Mouse (Mus musculus): ENCODE measurements around the gene Olig3.
"Not testable (repeated sequence)": the region's sequence is repeated elsewhere in the genome, so short reads cannot be mapped to it uniquely, and the experiment has no call there.

Olig3 gene

DNA sequence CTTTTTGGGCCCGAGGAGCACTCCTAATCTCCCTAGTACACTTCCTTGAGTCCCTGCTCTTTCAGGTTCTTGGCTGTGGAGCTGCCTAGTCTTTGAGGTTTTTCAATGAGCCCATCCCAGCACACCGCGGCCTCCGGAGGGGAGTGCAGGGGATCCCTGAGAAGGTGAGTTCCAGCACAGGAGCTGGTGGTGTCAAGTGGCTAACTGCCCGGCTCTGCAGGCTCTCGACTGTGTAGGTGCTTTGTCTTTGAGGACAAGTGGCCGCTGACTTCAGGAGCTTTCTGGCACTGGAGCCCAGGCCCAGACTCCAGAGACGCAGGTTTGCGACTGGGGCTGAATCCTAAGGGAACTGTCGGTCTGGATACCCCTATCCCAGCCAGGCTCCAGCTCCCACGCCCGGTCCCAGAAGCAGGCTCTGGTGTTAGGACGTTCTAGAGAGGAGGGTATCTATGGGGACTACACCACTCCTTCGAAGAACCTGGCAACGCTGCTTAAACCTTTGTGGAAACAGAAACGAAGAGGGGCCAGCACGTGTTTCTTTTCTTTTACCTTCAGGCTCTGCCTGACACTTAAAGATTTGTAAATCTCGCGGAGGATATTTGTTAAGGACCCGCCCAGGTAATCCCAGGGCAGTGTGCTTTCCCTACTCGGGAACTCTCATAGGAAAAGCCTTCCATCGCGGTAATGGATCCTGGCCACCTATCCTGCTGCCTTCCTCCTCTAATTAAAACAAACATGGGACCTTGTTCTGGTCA lies 5.4 kb downstream of the Olig3 start:
- CTCF ChIA-PET, result no interaction called here

DNA sequence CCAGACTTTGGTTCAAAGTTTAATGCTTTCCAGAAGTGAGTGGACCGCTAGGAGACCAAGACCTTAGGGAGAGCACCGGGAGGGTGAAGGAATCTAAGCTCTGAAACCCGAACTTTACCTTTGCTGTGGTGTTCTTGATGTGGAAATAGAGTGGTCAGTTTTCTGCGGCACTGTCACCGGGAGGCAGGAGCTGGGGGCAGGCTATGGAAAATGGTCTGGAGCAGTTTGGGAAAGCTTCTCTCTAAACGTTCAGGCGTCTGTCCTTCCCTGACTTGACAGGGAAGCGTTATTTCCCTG lies 5.9 kb downstream of the Olig3 start:
- CTCF ChIA-PET, result no interaction called here

DNA sequence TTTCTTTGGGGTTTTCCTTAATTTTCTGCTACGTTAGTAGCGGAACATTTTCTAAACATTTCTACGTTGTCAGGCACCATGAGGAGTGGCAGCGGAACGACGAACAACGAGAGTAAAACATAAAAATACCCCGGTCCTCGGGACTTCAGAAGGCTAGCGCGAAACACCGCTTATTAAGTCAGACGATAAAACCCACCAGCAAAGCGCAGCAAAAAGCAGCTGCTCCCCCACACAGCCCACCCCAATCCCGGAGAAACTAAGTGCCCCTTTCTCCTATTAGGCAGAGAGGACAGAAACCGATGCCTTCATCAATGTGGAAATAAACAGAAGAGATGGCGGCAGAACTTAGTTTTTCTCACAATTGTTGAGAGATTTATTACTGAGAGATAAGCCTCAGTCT lies 6.5 kb downstream of the Olig3 start:
- CTCF ChIA-PET, result no interaction called here

DNA sequence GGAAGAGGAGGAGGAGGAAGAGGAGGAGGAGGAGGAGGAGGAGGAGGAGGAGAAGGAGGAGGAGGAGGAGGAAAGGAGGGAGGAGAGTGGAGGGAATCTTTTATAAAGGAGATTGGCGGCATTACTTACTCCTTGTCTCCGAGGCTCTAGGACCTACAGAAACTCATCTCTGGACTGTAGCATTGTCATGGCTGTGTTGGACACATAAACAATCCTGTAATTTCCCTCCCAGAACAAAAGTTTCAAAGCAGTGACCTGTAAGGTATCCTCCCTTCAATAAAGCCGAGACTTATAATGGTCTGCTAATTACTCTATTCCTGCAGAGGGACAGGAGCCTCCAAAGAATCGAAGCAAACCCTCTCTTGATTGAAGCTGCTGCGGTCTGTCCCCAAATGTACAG lies 7.0 kb downstream of the Olig3 start:
- CTCF ChIA-PET, result no interaction called here

DNA sequence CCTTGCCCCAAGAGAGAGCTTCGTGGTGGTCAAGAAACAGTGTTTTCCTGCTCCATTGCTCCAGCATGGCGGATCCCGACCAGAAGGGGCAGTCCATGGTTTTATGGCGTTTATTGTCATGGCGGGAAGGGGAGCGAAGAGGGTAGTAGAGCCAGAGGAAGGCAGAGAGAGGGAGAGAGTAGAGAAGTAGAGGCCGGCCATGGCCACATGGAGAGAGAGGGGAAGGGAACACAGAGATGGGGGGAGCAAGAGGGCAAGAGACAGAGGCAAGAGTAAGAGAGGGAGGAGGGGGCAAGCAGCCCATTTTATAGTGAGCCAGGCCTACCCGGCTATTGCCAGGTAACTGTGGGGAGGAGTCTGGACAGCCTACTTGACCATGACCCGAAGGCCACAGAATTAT lies 12.8 kb downstream of the Olig3 start:
- CTCF ChIA-PET, result interaction anchor here (0.5 kb wide), 1 partner anchor 305 kb away, joined by 3 read pairs; no protein-coding TSS in a partner anchor

DNA sequence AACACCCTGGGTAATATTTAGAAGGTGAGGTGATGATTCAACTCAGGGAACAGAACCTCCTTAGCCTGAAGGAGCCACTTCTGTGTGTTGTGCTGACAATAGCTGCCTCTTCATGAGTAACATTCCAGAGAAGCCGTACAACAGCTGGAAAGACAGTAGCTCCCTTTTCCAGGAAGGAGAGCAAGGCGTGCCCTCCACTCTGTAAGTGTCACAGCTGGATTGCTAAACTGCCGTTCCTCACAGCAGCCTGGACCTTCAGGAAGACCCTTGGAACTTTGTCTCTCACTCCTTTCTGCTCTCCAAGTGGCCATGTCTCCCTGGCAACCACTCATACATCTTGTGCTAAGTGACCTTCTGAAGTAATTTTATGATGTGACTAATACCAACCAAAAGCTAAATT lies 13.8 kb downstream of the Olig3 start:
- CTCF ChIA-PET, result no interaction called here

DNA sequence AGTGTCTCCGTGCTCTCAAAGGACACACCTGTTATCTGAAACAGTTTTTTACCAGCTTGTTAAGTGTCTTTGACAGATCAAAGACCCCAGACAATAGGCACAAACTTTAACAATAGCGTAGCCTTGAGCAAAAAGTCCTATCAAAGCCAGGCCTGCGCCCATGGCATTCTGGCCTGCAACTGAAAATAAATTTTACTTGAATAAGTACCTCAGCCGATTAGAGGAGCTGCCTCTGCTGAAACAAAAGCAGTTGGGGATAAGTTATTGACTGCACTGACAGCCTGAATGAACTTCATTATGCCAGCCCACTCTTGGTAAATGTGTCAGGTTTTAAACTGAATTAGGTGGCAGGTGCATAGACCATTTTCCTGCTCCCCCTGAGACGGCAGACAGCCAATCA lies 15.9 kb downstream of the Olig3 start:
- CTCF ChIA-PET, result no interaction called here

DNA sequence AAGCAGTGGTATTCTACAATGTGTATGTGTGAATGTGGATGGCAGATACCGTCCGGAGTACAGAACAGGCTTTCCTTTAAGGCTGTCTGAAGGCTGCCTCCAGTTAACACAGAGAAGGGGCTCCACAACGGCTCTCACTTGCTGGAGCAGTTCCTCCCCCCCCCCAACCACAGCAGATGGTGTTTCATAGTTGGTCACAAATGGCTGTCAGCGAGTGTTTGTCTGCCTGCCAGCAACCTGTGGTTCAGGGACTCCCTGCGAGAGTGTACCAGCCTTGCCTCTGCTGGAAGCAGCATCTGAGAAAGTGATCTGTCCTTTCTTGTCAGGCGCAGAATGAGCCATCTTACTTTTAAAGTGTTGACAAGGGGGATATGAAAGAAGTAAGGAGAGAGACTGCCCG lies 17.5 kb downstream of the Olig3 start:
- CTCF ChIA-PET, result no interaction called here

DNA sequence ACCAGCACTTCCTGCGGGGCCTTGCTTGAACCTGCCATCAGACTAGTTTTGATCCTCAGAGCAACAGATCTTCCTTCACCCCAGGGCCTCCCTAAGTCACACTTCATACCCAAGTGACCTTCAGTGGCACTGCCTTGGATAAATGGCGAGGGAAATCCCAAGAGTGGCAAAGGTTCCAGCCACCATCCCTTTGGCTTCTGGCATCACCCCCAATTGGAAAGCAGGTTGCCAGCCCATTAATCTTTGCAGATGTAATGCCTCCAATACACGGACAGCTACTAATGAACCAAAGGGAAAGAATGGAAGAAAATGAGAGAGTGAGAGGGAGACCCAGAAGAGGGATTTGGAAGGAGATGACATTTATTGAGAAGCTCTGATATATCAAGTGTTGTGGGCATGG lies 18.0 kb downstream of the Olig3 start:
- CTCF ChIA-PET, result no interaction called here

DNA sequence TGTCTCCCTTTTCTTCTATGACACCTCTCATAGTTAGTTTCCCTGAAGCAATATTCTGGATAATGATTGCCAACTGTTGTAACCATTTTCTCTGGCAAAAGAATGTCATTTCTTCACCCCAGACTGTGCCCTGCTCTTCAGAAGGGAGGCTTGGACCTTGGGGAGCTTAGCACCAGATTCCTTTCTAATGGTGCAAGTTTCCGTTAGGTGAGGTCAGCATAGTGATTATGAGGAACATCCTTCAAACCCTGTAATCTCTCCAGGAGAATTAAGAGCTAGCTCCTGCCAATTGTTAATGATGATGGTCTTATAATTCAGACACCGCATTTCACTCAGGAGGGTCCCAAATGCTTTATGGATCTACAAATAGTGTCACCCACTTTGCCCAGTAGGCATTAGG lies 19.5 kb downstream of the Olig3 start:
- CTCF ChIA-PET, result no interaction called here

DNA sequence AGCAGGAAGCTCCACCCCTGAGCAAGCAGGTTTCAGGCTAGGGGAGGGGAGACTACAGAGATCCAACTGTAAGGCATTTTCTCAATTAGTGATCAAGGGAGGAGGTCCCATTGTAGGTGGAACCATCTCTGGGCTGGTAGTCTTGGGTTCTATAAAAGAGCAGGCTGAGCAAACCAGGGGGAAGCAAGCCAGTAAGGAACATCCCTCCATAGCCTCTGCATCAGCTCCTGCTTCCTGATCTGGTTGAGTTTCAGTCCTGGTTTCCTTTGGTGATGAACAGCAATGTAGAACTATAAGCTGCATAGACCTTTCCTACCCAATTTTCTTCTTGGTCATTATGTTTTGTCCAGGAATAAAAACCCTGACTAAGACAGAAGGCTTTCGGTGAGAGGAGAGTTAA lies 24.6 kb downstream of the Olig3 start:
- CTCF ChIA-PET, result not testable (repeated sequence)

DNA sequence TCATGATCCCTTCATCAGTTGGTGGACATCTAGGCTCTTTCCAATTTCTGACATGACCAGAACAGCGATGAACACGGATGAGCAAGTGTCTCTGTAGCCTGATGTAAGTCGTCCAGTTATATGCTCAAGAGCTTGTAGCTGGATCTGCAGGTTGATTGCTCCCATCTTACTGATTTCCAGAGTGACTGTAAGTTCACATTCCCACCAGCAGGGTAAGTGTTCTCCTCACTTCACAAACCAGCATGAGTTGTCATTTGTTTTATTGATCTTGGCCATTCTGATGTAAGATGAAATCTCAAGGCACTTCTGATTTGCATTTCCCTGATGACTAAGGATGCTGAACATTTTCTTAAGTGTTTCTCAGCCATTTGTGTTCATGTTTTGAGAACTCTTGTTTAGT lies 27.8 kb downstream of the Olig3 start:
- CTCF ChIA-PET, result no interaction called here

DNA sequence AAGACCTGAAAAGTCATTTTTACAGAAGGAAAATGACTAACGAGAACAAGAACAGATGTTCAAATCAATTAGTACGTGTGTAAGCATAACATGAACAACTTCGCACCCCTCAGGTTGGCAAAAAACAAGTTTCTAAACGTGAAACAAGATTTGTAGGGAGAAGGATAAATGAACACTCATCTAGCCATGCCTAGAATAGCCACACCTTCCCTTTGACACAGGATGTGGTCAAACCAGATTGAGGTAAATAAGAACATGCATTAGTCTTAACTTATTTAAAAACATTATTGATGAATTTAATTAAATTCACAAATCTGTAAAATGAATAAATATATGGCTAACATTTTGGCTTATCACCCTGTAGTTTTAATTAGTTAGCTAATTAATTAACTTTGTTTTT lies 35.5 kb downstream of the Olig3 start:
- CTCF ChIA-PET, result no interaction called here

DNA sequence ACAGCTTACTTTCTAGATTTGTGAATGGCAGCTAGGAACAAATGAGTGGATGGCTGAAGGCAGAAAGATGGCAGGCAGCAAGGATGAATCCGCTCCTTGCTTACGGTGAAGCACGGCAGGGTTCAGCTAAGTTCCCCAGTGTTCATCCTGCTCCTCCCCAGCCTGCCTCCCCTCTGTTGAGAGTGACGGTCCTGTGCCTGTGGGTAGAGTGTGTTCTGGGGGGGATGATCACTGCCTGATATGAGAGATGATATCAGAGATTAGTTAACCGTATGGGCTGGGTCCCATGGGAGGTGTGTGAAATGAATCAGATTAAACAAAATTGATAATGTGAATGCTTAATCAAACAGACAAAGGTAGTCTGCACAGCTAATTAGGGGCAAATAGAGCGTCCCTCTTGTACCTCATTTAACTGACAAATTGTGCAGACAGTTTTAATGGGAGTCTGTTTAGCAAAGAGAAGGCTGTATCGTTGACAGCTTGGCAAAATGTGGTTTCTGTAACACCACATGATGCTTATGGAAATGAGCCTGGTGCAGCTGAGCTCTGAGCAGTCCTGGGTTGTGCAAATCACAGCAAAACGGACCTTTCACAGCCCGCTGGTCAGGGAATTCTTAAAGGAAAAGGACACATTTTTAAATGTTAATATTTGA lies 40.3 kb downstream of the Olig3 start:
- CTCF ChIA-PET, result no interaction called here

DNA sequence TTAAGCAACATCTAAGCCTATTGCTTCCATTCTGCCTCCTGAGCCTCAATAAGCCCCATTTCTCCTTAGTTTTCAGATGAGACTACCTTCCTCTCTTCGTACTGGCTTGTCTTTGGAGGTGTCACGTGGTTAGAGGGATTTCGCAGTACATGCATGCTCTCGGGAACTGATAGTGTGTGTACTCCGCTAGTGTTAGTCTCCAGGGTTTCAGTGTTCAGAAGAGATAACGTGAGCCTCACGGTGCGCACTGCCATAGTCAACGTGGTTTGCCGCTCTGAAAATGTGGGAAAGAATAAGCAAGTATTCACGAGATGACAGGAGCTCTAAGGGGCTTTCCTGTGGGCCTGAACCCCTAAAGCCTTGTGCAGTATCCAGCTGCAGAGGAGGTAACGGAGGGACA lies 41.1 kb downstream of the Olig3 start:
- CTCF ChIA-PET, result no interaction called here

DNA sequence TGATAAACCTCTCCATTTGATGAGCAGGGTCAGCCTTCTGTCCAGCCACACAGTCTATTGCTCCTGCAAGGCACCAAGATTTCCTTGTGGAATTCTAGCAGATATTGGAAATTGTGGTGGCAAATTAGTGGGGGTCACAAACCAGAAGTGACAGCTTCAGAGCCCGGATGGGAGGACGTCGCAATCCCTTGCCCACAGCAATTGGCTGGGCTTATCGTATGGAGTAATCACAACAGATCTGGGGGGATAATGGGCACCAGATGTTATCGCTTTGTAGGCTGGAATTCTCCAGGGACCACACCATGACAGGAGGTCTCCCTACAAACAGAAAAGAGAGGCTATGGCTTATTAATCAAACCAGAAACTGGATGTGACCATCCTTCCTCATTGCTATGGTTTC lies 44.8 kb downstream of the Olig3 start:
- CTCF ChIA-PET, result no interaction called here

DNA sequence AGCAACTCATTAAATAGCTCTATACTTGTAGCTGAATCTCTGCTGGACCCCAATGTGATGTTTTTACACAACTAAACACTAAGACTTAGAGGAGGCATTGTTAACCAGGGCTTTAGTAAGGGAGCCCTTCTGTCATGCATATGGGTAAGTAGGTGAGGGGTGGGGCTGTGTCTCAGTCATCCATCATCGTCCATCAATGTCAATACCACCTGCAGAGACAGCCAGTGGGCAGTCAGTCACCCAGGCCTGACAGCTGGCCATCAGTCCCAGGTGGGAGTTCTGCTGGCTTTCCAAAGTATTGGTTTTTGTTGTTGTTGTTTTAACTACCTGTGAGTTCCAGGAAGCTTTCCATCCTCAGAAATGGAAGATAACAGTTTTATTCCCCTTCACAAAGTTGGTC lies 48.1 kb downstream of the Olig3 start:
- CTCF ChIA-PET, result no interaction called here

DNA sequence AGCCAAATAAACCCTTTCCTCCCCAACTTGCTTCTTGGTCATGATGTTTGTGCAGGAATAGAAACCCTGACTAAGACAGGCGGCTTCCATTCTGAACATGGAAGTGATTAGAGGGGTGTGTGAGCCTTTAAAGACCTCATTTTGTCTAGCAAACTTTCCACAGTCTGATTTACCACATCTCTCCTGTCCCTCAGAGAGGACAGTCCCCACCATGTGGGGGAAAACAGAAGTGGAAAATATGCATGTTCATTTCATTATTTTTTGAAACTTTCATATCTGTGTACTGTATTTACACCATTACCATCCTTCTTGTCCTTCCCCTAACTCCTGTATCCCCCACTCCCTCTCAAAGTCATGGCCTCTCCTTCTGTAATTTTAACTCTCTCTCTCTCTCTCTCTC lies 49.6 kb downstream of the Olig3 start:
- CTCF ChIA-PET, result interaction anchor here (0.7 kb wide), 1 partner anchor 1880 kb away, joined by 4 read pairs; no protein-coding TSS in a partner anchor

DNA sequence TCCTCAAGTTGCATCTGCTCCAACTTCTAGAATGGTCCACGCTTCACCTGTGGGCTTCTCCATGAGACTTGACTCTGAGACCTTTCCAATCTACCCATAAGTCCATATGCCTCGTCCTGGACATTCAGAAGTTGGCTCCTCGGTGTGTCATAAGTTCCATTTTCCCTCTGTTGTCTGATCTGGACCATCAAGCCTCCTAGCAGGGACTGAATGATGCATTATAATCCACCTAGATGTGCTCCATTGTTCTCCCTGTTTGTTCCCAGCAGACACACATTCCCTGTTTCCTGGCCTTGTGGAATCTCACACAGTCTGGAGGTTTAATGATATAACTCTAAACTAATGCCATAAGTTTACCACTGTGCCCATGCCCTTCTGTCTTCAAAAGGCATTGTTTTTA lies 50.8 kb downstream of the Olig3 start:
- CTCF ChIA-PET, result no interaction called here

Measured in spleen, embryonic (tissue).